In the genomic region with DNA sequence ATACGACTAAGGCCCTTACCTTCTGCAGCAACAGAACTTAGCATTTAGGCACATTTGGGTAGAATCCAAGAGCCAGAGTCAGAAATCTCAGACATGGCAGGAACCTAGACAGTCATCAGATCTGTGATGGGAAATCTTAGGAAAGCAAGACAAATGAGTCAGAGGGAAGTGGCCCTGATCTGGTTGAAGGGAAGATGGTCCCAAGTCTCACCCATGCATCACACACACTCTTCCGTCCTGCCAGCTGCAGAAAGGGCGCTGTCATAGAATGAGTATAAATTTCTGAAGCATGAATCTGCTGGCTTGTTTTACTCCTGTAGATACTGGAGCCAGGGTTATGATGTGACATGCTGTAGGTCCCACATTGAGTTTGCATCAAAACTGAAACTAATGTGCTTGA, we compare ENCODE assay signal across 28 mouse cellular contexts.
"Had no signal": no experiment of that assay in that cellular context is flagged by ENCODE, and none has a peak within 500 bp of the region (broad histone marks: within the 10 kb centered on the region; RNA-seq: fewer than 3 reads in every experiment).

No protein-coding gene starts in this region.

- H3K36me3 ChIP-seq: heart, embryonic 15.5 days had no signal

- H3K4me1 ChIP-seq: hindbrain, embryonic 10.5 days; hindbrain, embryonic 12.5 days; kidney, embryonic 15.5 days; limb, embryonic 13.5 days; limb, embryonic 15.5 days; liver, embryonic 12.5 days had no signal

- H3K9me3 ChIP-seq: heart, embryonic 13.5 days; heart, embryonic 15.5 days; hindbrain, embryonic 10.5 days; hindbrain, embryonic 12.5 days; kidney, embryonic 15.5 days; limb, embryonic 13.5 days; limb, embryonic 15.5 days; liver, embryonic 12.5 days had no signal

- H3K27ac ChIP-seq: heart, embryonic 13.5 days; heart, embryonic 15.5 days; hindbrain, embryonic 10.5 days; hindbrain, embryonic 12.5 days; hindbrain, embryonic 14.5 days; kidney, embryonic 15.5 days; kidney, postnatal 0 days; limb, embryonic 13.5 days; limb, embryonic 15.5 days; liver, embryonic 12.5 days; liver, embryonic 14.5 days had no signal

- H3K27me3 ChIP-seq: heart, embryonic 13.5 days; heart, embryonic 15.5 days; hindbrain, embryonic 12.5 days; kidney, embryonic 15.5 days; limb, embryonic 13.5 days; limb, embryonic 15.5 days; liver, embryonic 12.5 days had no signal

- H3K4me3 ChIP-seq: heart, embryonic 13.5 days; heart, embryonic 15.5 days; hindbrain, embryonic 10.5 days; hindbrain, embryonic 12.5 days; kidney, embryonic 15.5 days; limb, embryonic 13.5 days; limb, embryonic 15.5 days; liver, embryonic 12.5 days had no signal

- H3K4me2 ChIP-seq: heart, embryonic 11.5 days; heart, embryonic 13.5 days; heart, embryonic 15.5 days; hindbrain, embryonic 12.5 days; hindbrain, embryonic 14.5 days; kidney, embryonic 15.5 days; limb, embryonic 13.5 days; limb, embryonic 15.5 days; liver, embryonic 12.5 days had no signal

- H3K9ac ChIP-seq: heart, embryonic 13.5 days; heart, embryonic 15.5 days; hindbrain, embryonic 12.5 days; hindbrain, embryonic 14.5 days; kidney, embryonic 15.5 days; limb, embryonic 13.5 days; limb, embryonic 15.5 days; liver, embryonic 12.5 days; liver, embryonic 14.5 days had no signal

- DNase-seq: gastrocnemius, postnatal 10 days; gastrocnemius, postnatal 25 days; heart, adult 18-20 months; heart, postnatal 14 days; heart, postnatal 4 days; kidney, adult 11 months; kidney, adult 2 months; kidney, adult 9 months; kidney, postnatal 14 days; kidney, postnatal 36 days; layer of hippocampus, adult 9-11 months; layer of hippocampus, postnatal 36 days; left cerebral cortex, postnatal 4 days had no signal

- ATAC-seq: hindbrain, embryonic 16.5 days; inflammation-experienced regulatory T-cells, adult 6 months; intestine, embryonic 16.5 days; liver, embryonic 12.5 days had no signal
